Mouse (Mus musculus) E14TG2a.4 (cell line): Measurements from ENCODE around the gene Taf7l.

Experiments used
- CTCF ChIP-seq: conservative IDR thresholded peaks from 2 replicates; pipeline ENCODE4 v1.5.1; 2014; ENCODE audit warnings: low read length
- NANOG ChIP-seq: IDR thresholded peaks from 2 replicates; pipeline ENCODE4 v1.6.1; 2014; ENCODE audit warnings: borderline replicate concordance, low read length, mixed read lengths
- POU5F1 ChIP-seq: IDR thresholded peaks from 2 replicates; pipeline ENCODE4 v1.6.1; 2014; ENCODE audit warnings: low read length, borderline replicate concordance

- no peak for TF ChIP-seq CTCF
- no peak for TF ChIP-seq NANOG
- TF ChIP-seq POU5F1, result no peak
Measured at GRCm38 (mm10) chrX:134412096-134412495, 64.2 kb downstream of the Taf7l start.
